Mouse (Mus musculus) small intestine, adult 10 weeks (tissue): Measurements from ENCODE around the gene Krit1. TPM values are rescaled to one million over a fixed set of nuclear protein-coding genes. Genes with fewer than 3 reads are reported as not detected.

ENCODE experiments used
- polyA plus RNA-seq: library from polyadenylated mRNA; stranded (reverse); fragments of 350-450 nt; fragmentation: Illumina TruSeq; extraction: RNeasy Lipid Tissue Mini Kit (QIAGEN cat#74804); gene quantifications from one replicate; pipeline ENCODE4 v1.2.3, GENCODE M21; 2014; ENCODE audit warnings: low replicate concordance

Gene Krit1
- 89.4 TPM for polyA plus RNA-seq

GRCm38 (mm10) chr5:3802433-3803291 is at the start of gene Krit1, which contains the start of gene Ankib1:
TSS of gene Krit1 (plus strand) at chr5:3803184.
TSS of gene Ankib1 (minus strand) at chr5:3802925.

GRCm38 (mm10) chr5:3845026-3845425 is 42.0 kb downstream of the Krit1 start, which contains the start of gene Lrrd1:
TSS of gene Lrrd1 (plus strand) at chr5:3845173.

GRCm38 (mm10) chr5:3893459-3894293 is 90.7 kb downstream of the Krit1 start, which contains the start of gene Mterf1a:
TSS of gene Mterf1a (minus strand) at chr5:3893933.

Other genes with a start within 250 kb of the Krit1 start
- 6.5 TPM for gene 1700109H08Rik, start 231.6 kb upstream of the Krit1 start, polyA plus RNA-seq
- 34.7 TPM for gene Pex1, start 207.1 kb upstream of the Krit1 start, polyA plus RNA-seq
- gene Rbm48, start 206.6 kb upstream of the Krit1 start, polyA plus RNA-seq: 14.7 TPM
- not detected for gene Tmbim7, start 152.0 kb upstream of the Krit1 start, polyA plus RNA-seq
- 108 TPM for gene Gatad1, start 146.0 kb upstream of the Krit1 start, polyA plus RNA-seq
- 59.3 TPM for gene Ankib1, start 259 bp upstream of the Krit1 start, polyA plus RNA-seq
- gene Lrrd1, start 42.0 kb downstream of the Krit1 start, polyA plus RNA-seq: not detected
- 17.7 TPM for gene Mterf1a, start 90.7 kb downstream of the Krit1 start, polyA plus RNA-seq
- 117 TPM for gene Akap9, start 124.9 kb downstream of the Krit1 start, polyA plus RNA-seq